Mouse (Mus musculus): Measurements from ENCODE around the gene Fetub.

DNA sequence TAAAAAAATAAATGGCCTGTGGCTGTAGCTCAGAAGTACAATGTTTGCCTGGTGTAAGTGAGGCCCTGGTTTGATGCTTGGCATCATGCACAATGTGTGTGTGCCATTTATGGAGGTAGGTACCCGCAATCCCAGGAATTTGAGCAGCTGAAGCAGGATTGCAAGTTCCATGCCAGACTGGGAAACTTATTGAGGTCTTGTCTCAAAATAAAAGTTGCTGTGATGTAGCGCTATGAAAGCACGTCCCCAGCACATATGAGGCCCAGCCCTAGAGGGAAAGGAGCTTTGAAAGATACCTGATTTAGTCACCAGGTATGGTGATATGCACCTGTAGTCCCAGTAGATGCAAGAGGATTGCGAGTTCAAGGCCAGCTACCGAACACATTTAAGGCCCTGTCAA is 3.6 kb downstream of the Fetub start:
- no peak for TF ChIP-seq POLR2A (IDR thresholded peaks at IDR 0.05; ENCODE audit: insufficient read depth, low read depth, low read length)
- no peak for TF ChIP-seq CTCF (IDR thresholded peaks at IDR 0.05; ENCODE audit: insufficient read depth, low read depth, low read length)
